Mouse (Mus musculus) bone marrow macrophage, adult 2 months (primary cell): ENCODE data around the gene Snx30.

ENCODE experiments used
- CTCF ChIP-seq: IDR thresholded peaks from 2 replicates; pipeline ENCODE4 v1.5.1; 2012; ENCODE audit warnings: low read depth, mild to moderate bottlenecking, low read length, moderate library complexity
- POLR2A ChIP-seq: IDR thresholded peaks from 2 replicates; pipeline ENCODE4 v1.6.1; 2012; ENCODE audit warnings: mild to moderate bottlenecking, low read depth, low read length, borderline replicate concordance

DNA sequence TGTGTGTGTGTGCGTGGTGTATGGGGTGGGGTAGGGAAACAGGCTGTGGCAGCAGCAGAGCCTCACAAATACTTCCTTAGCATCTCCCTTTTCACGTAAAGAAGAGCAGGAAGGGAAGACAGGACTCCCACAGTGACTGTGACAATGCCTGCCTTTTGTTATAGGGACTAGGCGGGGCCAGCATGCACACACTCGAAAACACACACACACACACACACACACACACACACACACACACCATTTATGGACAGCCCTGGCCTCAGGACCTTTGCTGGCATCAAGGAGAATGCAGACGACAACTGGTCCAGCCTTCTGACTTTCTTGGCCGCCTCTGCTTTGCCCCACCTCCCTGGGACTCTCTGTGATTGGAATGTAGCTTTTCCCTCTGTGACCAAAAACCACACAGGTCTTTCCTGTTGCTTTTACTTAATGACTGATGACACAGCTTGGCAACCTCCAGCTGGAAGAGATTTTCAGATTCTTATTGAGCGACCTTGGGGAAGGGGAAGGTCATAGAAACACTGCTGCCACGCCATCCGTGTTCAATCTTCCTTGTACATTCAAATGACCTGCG lies 102.1 kb downstream of the Snx30 start:
- no peak for TF ChIP-seq POLR2A
- no peak for TF ChIP-seq CTCF
